Mouse (Mus musculus): ENCODE data around the gene Ccdc190.

Gene Ccdc190

DNA sequence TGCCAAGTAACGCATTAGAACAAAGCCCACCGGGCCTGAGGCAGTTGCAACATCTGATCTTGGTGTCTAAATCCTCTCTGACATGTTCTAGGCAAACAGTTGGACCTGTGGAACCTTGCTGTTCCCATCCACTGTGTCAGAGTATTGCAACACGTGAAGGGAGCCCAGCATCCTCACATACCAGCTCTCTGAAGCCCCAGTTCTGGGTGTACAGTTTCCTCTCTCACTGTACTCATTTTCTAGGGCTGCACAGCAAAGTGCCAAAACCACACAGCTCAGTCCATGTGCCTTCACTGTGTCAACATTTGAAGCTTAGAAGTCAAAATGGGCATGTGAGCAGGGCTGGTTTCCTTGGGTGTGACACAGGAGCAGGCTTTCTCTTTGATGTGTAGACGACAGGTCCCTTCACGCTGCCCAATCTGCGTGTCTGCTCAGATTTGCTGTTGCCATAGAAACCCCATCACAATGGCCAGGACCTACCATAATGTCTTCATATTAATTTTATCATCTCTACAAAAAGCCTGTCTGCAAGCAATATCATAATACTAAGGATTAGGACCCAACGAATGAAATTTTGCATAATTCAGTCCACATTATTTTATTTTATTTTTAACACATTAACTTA is 3.8 kb downstream of the Ccdc190 start:
- DNase-seq (ENCODE audit: low read depth, low spot score), result no peak

DNA sequence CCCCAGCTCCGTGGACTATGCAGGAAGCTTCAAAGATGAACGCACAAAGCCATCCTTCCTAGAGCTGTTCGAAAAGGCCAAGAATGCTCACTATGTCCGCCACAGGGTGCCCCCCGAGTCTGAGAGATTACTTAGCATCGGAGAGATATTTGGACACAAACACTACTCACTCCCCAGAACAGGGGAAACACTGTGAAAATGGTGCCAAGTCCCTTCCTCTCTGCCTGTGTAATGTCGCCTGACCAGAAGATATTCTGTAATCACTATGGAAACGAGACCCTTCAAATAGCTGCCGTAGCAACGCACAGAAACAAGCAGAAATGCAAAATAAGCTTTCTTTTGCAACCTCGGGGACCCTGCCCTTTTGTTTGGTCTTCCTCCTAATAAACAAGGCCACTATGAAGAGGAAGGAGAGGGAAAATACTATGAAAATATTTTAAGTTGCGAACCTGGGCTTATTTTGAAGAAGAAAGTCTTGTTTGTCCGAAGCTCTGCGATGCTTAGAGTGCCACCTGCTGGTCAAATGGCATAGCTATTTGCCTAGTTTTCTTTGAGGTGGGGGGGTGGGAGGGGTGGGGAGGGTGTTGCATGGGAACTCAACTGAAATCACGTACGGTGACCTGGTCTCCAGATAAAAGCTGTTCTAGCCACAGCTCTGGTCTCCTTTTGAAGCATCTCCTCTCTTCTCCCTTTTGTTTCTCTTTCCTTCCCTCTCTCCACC is 5.7 kb downstream of the Ccdc190 start:
- peak; percentile 47 for DNase-seq (ENCODE audit: low read depth, low spot score)

DNA sequence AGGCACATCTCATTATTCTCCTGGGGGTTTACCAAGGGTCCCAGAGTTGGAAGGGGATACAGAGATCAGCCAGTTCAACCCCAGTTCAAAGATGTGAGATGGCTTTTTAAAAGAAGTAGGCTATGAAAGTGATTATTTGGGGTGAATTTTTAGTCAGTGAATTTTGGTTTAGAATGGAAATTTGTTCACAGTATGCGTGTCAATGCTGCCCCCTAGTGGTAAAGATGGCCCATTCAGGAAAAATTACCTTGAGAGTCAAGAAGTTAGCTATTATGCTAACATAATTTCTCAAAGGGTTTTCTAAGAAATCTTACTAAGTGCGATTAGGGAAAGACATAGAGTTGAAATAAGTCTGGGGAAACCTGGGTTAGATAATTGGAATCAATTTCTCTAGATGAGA is 10.9 kb downstream of the Ccdc190 start:
- peak; percentile 20 for DNase-seq (ENCODE audit: low read depth, low spot score)

DNA sequence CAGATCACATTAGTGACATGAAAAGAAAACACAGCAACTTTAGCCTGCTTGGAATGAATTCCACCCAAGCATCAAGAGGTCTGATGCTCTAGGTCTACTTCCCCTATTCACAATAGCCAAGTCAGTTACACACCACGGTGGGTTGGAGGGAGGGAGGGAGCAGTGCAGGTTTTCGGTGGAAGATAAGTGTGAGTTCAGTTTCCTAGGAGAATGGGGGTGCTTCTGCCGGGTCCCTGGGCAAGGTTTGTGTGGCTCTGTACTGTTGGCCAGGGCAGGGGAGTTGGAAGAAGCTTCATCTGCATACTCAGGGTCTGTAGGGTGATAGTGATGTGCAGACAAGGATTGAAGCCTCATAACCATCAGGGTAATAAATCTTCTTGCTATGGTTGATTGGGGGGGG is 17.6 kb downstream of the Ccdc190 start:
- no peak for DNase-seq (ENCODE audit: low read depth, low spot score)

DNA sequence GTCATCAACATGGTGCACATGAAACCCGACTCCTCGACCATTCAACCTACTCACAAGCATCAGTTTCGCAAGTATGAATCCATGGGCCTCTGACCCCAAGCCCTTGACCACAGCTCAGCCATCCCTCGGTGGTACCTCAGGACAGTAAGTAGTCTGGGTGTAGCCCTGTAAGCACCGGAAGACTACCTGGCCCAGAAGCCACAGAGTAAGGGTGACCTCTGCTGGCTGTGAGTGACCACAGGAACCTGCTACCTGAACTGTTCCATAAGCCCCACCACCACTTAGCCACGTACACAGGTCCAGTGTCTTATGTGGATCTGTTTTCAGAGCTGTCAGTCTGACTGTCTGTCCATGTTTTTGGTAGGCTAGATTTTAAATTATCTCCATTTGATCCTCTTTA is 19.2 kb downstream of the Ccdc190 start:
- no peak for DNase-seq (ENCODE audit: low read depth, low spot score)

DNA sequence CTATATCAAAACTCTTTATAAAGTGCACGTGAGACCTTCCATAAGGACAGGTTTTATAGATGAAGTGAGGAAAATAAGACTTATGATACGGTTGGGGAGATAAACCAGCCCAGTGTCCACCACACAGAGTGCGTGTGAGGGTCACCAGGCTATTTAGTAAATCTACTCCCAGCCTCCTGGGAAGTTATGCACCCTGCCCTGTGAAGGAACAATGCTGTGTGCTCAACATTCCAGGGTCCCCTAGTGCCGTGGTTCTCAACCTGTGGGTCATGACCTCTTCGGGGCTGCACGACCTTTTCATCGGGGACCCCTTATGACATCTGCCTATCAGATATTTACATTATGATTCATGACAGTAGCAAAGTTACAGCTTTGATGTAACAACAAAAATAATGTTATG is 19.8 kb downstream of the Ccdc190 start:
- no peak for DNase-seq (ENCODE audit: low read depth, low spot score)

DNA sequence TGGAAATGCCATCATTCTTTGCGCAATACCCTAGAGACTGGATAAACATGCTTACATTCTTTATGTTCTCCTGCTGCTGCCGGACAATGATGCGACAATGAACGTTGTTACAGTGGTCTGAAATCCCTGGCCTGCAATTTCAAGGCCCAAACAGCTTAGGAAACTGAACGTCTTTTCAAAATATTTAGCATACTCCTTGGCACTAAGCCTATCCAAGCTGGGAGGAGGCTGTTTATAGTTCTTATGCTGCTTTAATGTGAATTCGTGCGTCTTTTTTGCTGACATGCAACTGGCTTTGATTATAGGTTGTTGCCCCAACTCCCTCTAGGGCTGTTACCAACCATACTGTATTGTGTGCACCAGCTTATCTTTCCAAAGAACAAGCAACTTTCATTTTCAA is 20.4 kb downstream of the Ccdc190 start:
- no peak for DNase-seq (ENCODE audit: low read depth, low spot score)

DNA sequence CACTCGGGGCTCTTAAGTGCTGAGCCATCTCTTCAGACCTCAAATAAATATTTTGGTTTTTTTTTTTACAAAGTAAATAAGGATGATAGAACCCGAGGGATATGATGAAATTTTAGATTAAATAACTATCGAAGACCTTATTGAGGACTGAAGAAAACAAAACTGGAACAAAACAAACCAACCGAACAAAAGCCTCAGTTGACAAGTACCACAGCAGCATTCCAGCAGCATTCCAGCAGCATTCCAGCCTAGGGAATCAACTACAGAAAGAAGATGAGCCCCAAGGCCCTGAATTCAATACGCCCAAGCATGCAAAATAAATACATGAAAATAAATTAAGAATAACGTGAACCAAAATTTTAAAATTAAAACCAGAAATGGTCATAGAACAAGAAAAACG is 21.5 kb downstream of the Ccdc190 start:
- no peak for DNase-seq (ENCODE audit: low read depth, low spot score)

DNA sequence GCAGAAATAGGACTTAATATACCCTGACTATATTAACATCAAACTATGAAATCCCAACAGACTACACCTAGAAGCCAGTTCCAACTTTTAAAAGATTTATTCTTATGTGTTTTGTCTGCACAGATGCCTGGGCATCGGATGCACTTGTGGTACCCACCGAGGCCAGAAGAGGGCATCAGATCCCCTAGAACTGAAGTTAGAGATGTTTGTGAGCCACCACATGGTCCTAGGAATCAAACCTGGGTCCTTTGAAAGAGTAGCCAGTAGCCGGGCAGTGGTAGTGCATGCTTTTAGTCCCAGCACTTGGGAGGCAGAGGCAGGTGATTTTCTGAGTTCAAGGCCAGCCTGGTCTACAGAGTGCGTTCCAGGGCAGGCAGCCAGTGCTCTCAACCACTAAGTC is 22.2 kb downstream of the Ccdc190 start:
- no peak for DNase-seq (ENCODE audit: low read depth, low spot score)

DNA sequence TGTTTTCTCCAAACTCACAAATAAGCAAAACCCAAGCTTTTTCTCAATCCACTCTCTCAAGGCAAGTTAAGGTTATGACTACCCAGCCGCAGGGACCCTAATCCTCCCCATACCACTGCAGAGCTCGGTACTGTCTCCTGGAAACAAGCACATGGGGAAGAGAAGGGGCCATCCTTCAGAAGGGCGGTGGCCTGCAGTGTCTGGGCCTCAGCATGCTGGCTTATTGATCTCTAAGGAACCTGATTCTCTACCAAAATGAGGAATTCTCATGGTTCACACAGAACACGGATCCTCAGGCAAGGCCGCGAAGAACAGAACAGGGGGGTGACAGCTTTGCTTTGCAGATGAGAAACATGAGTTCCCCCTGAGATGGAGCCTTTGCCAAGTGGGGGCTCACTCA is 23.1 kb downstream of the Ccdc190 start:
- DNase-seq (ENCODE audit: low read depth, low spot score), result no peak

DNA sequence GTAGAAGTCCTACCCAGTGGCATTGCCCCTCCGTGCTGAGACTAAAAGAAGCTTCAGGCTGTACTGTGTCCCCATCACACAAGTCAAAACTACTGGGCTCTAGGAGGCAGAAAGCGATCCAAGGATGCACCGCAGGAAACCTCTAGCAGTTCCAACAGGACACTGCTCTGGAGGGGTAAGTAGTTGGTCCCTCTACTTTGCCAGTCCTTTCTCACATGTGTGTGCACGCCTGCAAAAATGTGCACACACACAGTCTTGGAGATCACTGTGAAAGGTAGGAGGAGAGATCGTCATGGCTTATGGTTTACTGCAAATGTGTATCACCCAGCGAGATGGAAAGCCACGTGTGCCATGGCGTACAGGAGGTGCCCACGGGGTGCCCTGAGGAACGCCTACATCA is 24.2 kb downstream of the Ccdc190 start:
- DNase-seq (ENCODE audit: low read depth, low spot score), result no peak

DNA sequence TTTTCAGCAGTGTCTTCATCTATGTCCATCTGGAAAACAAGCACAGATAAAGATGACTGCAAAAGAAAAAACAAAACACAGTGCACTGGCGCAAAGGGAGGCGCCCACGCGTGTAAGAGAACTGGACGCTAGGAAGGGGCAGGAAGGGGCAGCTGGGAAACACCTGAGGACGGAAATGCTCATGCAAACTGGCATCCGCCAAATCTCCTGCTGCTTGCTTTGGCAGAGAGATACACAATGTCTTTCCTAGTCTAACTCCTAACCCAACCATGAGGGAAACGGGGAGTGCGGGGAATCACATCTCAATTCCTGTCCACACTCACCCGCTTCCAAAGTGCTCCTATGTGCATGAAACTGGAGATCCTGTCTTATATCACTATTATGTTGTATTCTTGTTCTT is 24.7 kb downstream of the Ccdc190 start:
- DNase-seq (ENCODE audit: low read depth, low spot score), result no peak

DNA sequence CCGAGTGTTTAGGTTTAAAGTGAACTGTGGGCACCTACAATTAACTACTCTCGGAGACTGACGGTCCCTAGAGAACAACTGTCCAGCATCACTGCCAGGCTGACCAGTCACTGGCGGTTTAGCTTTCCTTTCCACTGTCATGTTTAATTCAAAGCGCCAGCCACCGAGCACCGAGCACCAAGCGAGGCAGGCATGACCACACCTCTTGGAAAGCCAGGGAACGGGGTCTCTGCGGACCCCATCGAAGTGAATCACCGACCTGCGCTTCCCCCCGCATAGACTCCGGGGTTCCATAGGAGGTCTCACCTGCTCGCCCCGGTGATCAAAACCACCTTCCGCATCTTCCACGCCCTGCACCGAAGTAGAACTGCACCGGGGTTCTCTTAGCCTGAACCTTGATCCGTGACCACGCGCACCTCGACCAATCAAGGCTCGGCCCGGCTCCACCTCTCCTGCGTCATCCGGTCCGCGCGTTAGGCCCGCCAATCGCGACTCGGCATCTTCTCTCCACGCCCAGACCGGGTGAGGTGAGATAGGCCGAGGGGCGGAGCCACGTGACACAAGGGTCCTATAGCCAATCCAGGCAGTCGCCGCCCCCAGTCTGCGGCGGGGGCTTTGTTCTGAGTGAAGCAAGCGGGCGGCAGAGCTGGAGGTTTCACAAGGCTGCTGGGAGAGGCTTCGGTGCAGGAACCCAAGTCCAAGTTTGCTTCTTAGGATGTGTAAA is 40.5 kb downstream of the Ccdc190 start, which contains the start of gene Hsd17b7:
TSS of gene Hsd17b7 (minus strand) at position 450 of the 724 bp plus-strand sequence.
- peak; percentile 98 for DNase-seq (ENCODE audit: low read depth, low spot score)

DNA sequence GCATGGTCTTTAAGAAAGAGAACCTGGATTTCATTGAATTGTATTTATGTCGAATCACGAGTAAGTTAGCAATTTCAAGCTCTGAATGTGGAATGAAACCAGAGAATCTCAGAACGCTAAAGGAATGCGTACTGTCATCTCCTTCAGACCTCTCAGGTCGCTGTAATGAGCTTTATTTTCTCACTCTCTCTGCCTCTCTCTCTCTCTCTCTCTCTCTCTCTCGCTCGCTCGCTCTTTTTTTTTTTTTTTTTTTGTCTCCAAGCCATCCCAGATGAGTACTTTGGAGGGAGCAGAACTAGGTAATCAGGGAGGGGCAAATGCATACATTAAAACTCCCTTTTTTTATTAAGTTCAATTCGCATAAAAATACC is 41.1 kb downstream of the Ccdc190 start:
- no peak for DNase-seq (ENCODE audit: low read depth, low spot score)

DNA sequence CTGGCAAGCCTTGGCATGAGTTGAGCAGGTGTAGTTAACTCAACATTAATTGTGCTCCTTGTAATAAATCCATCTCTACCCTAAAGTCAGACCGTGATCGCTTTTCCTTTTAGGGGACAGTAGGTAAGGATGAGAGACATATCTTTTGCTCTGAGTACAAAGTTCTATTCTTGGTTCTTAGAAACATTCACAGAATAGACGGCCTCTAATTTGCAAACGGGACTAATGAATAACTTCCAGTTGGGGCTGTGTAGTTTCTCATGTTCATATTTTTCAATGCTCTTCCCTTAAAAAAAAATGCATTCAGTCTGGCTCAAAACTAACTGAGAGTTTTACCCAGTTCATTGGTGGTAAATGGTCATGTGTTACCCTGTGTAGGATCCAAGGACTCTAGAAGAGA is 42.5 kb downstream of the Ccdc190 start:
- no peak for DNase-seq (ENCODE audit: low read depth, low spot score)

DNA sequence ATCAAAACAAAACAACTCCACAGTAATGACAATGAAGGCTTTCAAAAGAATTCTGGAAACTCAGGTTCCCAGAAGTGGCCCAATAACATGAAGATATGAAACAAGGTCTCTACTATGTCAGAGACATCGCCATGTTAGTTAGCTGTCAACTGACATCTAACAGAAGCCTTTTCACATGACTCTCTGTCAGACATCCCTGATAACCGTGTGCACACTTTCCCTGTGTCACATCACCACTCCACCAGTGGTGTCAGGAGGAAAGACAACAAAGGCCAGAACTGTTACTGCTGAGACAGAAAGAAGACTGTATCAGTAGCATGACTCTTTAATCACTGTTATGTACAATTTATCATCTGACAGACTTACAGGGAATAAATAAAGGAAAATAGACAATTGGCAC is 43.5 kb downstream of the Ccdc190 start:
- no peak for DNase-seq (ENCODE audit: low read depth, low spot score)

DNA sequence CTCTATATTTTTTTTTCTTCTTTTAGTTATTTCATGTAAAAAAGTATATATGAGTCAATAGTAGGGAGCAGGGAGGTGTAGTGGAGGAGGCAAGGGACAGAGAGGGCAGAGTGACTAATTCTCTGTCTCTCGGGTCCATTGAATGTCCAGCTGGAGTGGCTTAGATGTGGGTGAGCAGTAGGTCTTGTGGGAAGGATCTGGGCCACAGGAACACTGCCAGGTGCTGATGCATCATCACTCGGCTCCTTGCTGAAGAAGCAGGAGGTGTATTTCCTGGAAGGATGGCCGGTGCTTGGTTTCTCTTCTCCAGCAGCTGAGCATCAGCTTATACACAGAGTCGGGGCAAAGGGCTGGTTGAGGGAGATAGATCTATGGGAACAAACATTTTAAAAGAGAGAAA is 49.2 kb downstream of the Ccdc190 start:
- DNase-seq (ENCODE audit: low read depth, low spot score), result no peak

Measured in CD4-positive helper T cell, adult 2 months (primary cell).